Mouse (Mus musculus) forebrain, embryonic 15.5 days (tissue): Measurements from ENCODE around the gene Mia3. TPM values are rescaled to one million over a fixed set of nuclear protein-coding genes. Genes with fewer than 3 reads are reported as not detected.
A peak's percentile ranks its signal among the peaks of the same experiment; 100 is the strongest.

Experiments
- ATAC-seq: fragments of 200-750 bp; cut with Nextera tagmentation; replicated peaks from 2 replicates; pipeline ENCODE4 v1.8.0; 2017; ENCODE audit warnings: mild to moderate bottlenecking, moderate TSS enrichment, moderate library complexity
- H3K27ac ChIP-seq: fragments of 300-500 bp; sonication (generic); replicated peaks from 2 replicates; pipeline ENCODE4 v1.5.1; 2015; ENCODE audit warnings: mild to moderate bottlenecking, inconsistent platforms
- H3K27me3 ChIP-seq: fragments of 300-500 bp; sonication (generic); 2 replicates; pipeline ENCODE4 v1.6.1; 2015; ENCODE audit warnings: inconsistent platforms
- H3K36me3 ChIP-seq: fragments of 300-500 bp; sonication (generic); 2 replicates; pipeline ENCODE4 v1.6.1; 2015; ENCODE audit warnings: mild to moderate bottlenecking, inconsistent platforms
- H3K4me1 ChIP-seq: fragments of 300-500 bp; sonication (generic); 2 replicates; pipeline ENCODE4 v1.6.1; 2015; ENCODE audit warnings: inconsistent platforms
- H3K4me2 ChIP-seq: fragments of 300-500 bp; sonication (generic); replicated peaks from 2 replicates; pipeline ENCODE4 v1.6.1; 2015; ENCODE audit warnings: mild to moderate bottlenecking, inconsistent platforms
- H3K4me3 ChIP-seq: fragments of 300-500 bp; sonication (generic); 2 replicates; pipeline ENCODE4 v1.5.1; 2015; ENCODE audit warnings: mild to moderate bottlenecking, inconsistent platforms
- H3K9ac ChIP-seq: fragments of 300-500 bp; sonication (generic); replicated peaks from 2 replicates; pipeline ENCODE4 v1.6.1; 2015; ENCODE audit warnings: mild to moderate bottlenecking, inconsistent platforms
- H3K9me3 ChIP-seq: fragments of 300-500 bp; sonication (generic); 2 replicates; pipeline ENCODE4 v1.6.1; 2016; ENCODE audit warnings: inconsistent platforms
- WGBS: fragments of 180-500 bp; shearing (Covaris S2); methylation state at CpG from one replicate; pipeline ENCODE4 v1.1.7; 2015; ENCODE audit warnings: mixed read lengths; 5-methylcytosine and 5-hydroxymethylcytosine counted together
- polyA plus RNA-seq: library from polyadenylated mRNA; unstranded; fragments of >200 nt; fragmentation: Nextera tagmentation; extraction: Ambion mirVana; gene quantifications from 2 replicates; pipeline ENCODE4 v1.2.1, GENCODE M21; 2015

Mia3 gene
- polyA plus RNA-seq, 1 experiment from 2014 or later: 92.9 TPM

DNA sequence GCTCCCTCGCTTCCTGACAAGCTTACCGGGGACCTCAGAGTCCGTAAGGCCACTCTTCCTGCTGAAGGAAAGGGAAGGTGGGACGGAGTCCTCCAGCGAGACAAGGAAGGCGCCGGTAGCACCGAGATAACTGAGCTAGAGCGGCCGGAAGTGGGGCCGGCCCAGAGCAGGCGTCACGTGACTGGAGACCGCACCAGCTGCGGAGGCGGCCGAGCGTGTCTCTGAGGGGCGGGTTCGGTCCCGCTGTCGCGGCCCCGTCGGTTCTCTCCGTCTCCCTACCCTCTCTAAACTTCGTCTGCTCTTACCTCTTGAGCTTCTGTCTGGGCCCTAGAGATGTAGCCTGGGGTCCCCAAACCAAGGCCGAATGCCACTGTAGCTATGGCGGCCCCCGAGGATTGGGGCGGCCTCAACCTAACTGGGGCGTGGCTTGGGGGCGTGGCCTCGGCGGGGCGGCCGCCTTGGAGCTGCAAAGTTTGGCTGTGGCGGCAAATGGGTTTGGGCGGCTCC lies 72.4 kb downstream of the Mia3 start, which contains the start of gene Brox:
Brox (minus strand) TSS at position 393 of the 507 bp plus-strand sequence.
- Histone ChIP-seq H3K27ac (peak within 1 kb of the TSS; percentile 80), H3K9ac (peak within 1 kb of the TSS; percentile 58), H3K4me2 (peak within 1 kb of the TSS; percentile 49), H3K9me3 (no peaks in the 10 kb centered on the region), H3K27me3 (no peaks in the 10 kb centered on the region), H3K36me3 (peaks cover 18% of the 10 kb centered on the region), H3K4me3 (peak within 1 kb of the TSS; percentile 49), H3K4me1 (no peaks in the 10 kb centered on the region)
- WGBS: under 1% methylated on average over 39 of the region's 39 CpGs
- peak; percentile 95 for ATAC-seq

DNA sequence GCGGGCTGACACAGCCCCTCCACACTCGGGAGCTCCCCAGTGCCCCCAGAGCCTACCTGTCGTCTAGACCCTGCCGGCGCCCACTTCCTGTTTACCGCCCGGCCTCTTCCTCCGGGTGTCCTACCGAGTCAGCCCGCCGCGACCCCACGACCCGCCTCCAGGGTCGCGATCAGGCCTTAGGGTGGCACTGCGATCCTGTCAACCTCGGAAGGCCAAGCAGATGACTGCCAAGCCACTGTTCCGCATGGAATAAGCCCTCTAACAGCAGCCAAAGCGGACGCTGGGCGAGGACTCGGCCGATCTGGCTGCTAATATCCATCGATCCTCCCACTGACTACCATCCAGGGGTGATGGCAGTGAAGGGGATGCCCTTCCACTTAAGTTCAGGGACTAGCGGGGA lies 72.9 kb downstream of the Mia3 start, which contains the start of gene Aida:
Aida (plus strand) TSS at position 126 of the 400 bp plus-strand sequence.
- Histone ChIP-seq H3K4me1 (no peaks in the 10 kb centered on the region), H3K9ac (peak within 1 kb of the TSS; percentile 58), H3K36me3 (peaks cover 22% of the 10 kb centered on the region), H3K4me3 (peak within 1 kb of the TSS; percentile 49), H3K4me2 (peak within 1 kb of the TSS; percentile 49), H3K27ac (peak within 1 kb of the TSS; percentile 80), H3K27me3 (no peaks in the 10 kb centered on the region), H3K9me3 (no peaks in the 10 kb centered on the region)
- peak; percentile 20 for ATAC-seq
- under 1% methylated on average over 26 of the region's 26 CpGs for WGBS

DNA sequence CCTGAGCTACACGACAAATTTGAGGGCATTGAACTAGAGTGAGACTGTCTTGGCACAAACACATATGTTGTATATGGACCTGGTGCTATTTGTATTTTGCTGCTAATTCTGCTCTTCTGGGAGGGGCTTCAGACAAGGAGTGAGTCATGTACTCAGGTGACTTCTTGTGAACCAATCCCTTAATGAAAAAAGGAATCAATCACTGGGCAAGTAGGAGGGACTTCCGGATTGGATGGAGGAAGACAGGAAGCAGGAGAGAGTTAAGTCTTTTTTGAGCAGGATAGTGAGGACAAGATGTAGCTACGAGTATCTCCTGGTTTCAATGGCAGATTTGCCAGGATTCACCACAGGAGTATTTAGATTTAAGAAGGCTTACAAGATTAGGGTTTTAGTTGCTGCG lies 79.8 kb downstream of the Mia3 start:
- Histone ChIP-seq H3K4me2 (no peak overlapping the region), H3K4me1 (no peaks in the 10 kb centered on the region), H3K27ac (no peak overlapping the region), H3K27me3 (no peaks in the 10 kb centered on the region), H3K4me3 (no peak overlapping the region), H3K9me3 (no peaks in the 10 kb centered on the region), H3K9ac (no peak overlapping the region), H3K36me3 (peaks cover 85% of the 10 kb centered on the region)
- 95% methylated on average over 4 of the region's 4 CpGs for WGBS
- no peak for ATAC-seq

DNA sequence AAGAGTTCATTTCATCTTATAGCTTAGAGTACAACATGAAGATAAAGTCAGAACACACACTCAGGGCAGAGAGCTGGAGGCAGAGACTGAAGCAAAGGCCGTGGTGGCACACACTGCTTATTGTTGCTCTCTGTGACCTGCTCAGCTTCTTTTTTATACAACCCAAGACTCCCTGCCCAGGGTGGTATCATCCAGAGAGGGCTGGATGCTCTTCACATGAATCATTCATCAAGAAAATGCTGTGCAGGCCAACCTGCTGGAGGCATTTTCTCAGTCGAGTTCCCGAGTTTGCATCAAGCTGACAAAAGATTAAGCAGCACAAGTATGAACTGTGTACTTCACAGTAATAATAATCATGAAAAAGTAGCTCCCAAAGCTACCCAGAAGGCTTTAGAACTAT lies 81.0 kb downstream of the Mia3 start:
- WGBS: 86% methylated on average over 3 of the region's 3 CpGs
- no peak overlapping the region for H3K4me2 ChIP-seq
- H3K4me1 ChIP-seq: no peaks in the 10 kb centered on the region
- ATAC-seq: no peak
- H3K27ac ChIP-seq: no peak overlapping the region
- no peaks in the 10 kb centered on the region for H3K27me3 ChIP-seq
- H3K36me3 ChIP-seq: peaks cover 88% of the 10 kb centered on the region
- H3K9ac ChIP-seq: no peak overlapping the region
- no peaks in the 10 kb centered on the region for H3K9me3 ChIP-seq
- no peak overlapping the region for H3K4me3 ChIP-seq

Other genes with a start within 250 kb of the Mia3 start
- 5.6 and 5.9 TPM in 2 replicates for gene Disp1, start 148.0 kb downstream of the Mia3 start, polyA plus RNA-seq
- gene Aida, start 73.0 kb downstream of the Mia3 start, polyA plus RNA-seq: 54.0 and 55.5 TPM in 2 replicates
- gene Brox, start 72.3 kb downstream of the Mia3 start, polyA plus RNA-seq: 102 and 106 TPM in 2 replicates
- 17.3 and 20.0 TPM in 2 replicates for gene Taf1a, start 19.4 kb upstream of the Mia3 start, polyA plus RNA-seq
- 0.13 and 0.60 TPM in 2 replicates for gene Hhipl2, start 48.7 kb upstream of the Mia3 start, polyA plus RNA-seq